Mouse (Mus musculus): ENCODE measurements around the gene Tnni3. TPM values are rescaled to one million over a fixed set of nuclear protein-coding genes. Genes with fewer than 3 reads are reported as not detected.
A peak's percentile ranks its signal among the peaks of the same experiment; 100 is the strongest.

Tnni3 gene
- polyA plus RNA-seq, 1 experiment from 2014 or later: 0.46 TPM

- Histone ChIP-seq H3K27ac (ENCODE audit: low read depth) (no peak overlapping the region), H3K4me2 (ENCODE audit: low read depth, low read length) (peak overlapping the region; percentile 48), H3K27me3 (ENCODE audit: insufficient read depth, low read length) (no peaks in the 10 kb centered on the region), H3K4me1 (ENCODE audit: insufficient read depth) (peaks cover 3% of the 10 kb centered on the region; the same call in 1 of the 2 replicates), H3K36me3 (replicated peaks; ENCODE audit: insufficient read depth, low read length) (no peaks in the 10 kb centered on the region), H3K4me3 (ENCODE audit: low read depth, low read length) (no peak overlapping the region), H3K9me3 (ENCODE audit: low read length) (no peaks in the 10 kb centered on the region), H3K9ac (replicated peaks) (no peak overlapping the region)
- peak; percentile 40 for DNase-seq
- ATAC-seq: no peak
- WGBS (ENCODE audit: insufficient replicate concordance): 5% methylated on average over 26 of the region's 26 CpGs
- TF ChIP-seq EP300 (IDR thresholded peaks at IDR 0.05; ENCODE audit: low read depth): no peak
- TF ChIP-seq CTCF (IDR thresholded peaks at IDR 0.05; ENCODE audit: low read depth): no peak
Measured at GRCm38 (mm10) chr7:4546591-4547131, 22.6 kb upstream of the Tnni3 start.

GRCm38 (mm10) chr7:4546050-4546449 is 22.0 kb upstream of the Tnni3 start:
- ATAC-seq (no peak), DNase-seq (no peak)
- Histone ChIP-seq H3K36me3 (replicated peaks; ENCODE audit: insufficient read depth, low read length) (no peaks in the 10 kb centered on the region), H3K4me3 (ENCODE audit: low read depth, low read length) (no peak overlapping the region), H3K27ac (ENCODE audit: low read depth) (no peak overlapping the region), H3K4me1 (ENCODE audit: insufficient read depth) (peaks cover 3% of the 10 kb centered on the region; the same call in 1 of the 2 replicates), H3K9me3 (ENCODE audit: low read length) (no peaks in the 10 kb centered on the region), H3K9ac (replicated peaks) (no peak overlapping the region), H3K4me2 (ENCODE audit: low read depth, low read length) (no peak overlapping the region), H3K27me3 (ENCODE audit: insufficient read depth, low read length) (no peaks in the 10 kb centered on the region)
- TF ChIP-seq EP300 (IDR thresholded peaks at IDR 0.05; ENCODE audit: low read depth): no peak
- TF ChIP-seq CTCF (IDR thresholded peaks at IDR 0.05; ENCODE audit: low read depth): no peak
- WGBS (ENCODE audit: insufficient replicate concordance): 72% methylated on average over 15 of the region's 15 CpGs

- WGBS (ENCODE audit: insufficient replicate concordance): 42% methylated on average over 17 of the region's 17 CpGs
- Histone ChIP-seq H3K4me1 (ENCODE audit: insufficient read depth) (no peaks in the 10 kb centered on the region; the same call in 1 of the 2 replicates), H3K9me3 (ENCODE audit: low read length) (no peaks in the 10 kb centered on the region), H3K4me2 (ENCODE audit: low read depth, low read length) (no peak overlapping the region), H3K9ac (replicated peaks) (no peak overlapping the region), H3K4me3 (ENCODE audit: low read depth, low read length) (no peak overlapping the region), H3K27ac (ENCODE audit: low read depth) (no peak overlapping the region), H3K27me3 (ENCODE audit: insufficient read depth, low read length) (no peaks in the 10 kb centered on the region), H3K36me3 (replicated peaks; ENCODE audit: insufficient read depth, low read length) (no peaks in the 10 kb centered on the region)
- ATAC-seq: no peak
- no peak for TF ChIP-seq CTCF (IDR thresholded peaks at IDR 0.05; ENCODE audit: low read depth)
- no peak for TF ChIP-seq EP300 (IDR thresholded peaks at IDR 0.05; ENCODE audit: low read depth)
- DNase-seq: no peak
Measured at GRCm38 (mm10) chr7:4542013-4542412, 18.0 kb upstream of the Tnni3 start.

GRCm38 (mm10) chr7:4541344-4541743 is 17.3 kb upstream of the Tnni3 start:
- ATAC-seq: no peak
- no peak for TF ChIP-seq EP300 (IDR thresholded peaks at IDR 0.05; ENCODE audit: low read depth)
- TF ChIP-seq CTCF (IDR thresholded peaks at IDR 0.05; ENCODE audit: low read depth): no peak
- Histone ChIP-seq H3K36me3 (replicated peaks; ENCODE audit: insufficient read depth, low read length) (no peaks in the 10 kb centered on the region), H3K4me1 (ENCODE audit: insufficient read depth) (no peaks in the 10 kb centered on the region), H3K9ac (replicated peaks) (no peak overlapping the region), H3K27ac (ENCODE audit: low read depth) (no peak overlapping the region), H3K27me3 (ENCODE audit: insufficient read depth, low read length) (no peaks in the 10 kb centered on the region), H3K4me2 (ENCODE audit: low read depth, low read length) (no peak overlapping the region), H3K4me3 (ENCODE audit: low read depth, low read length) (no peak overlapping the region), H3K9me3 (ENCODE audit: low read length) (no peaks in the 10 kb centered on the region)
- no peak for DNase-seq
- WGBS (ENCODE audit: insufficient replicate concordance): 65% methylated on average over 5 of the region's 5 CpGs

GRCm38 (mm10) chr7:4539019-4539418 is 15.0 kb upstream of the Tnni3 start:
- no peak for ATAC-seq
- TF ChIP-seq EP300 (IDR thresholded peaks at IDR 0.05; ENCODE audit: low read depth) (no peak), CTCF (IDR thresholded peaks at IDR 0.05; ENCODE audit: low read depth) (no peak)
- no peak overlapping the region for H3K9ac ChIP-seq (replicated peaks)
- 67% methylated on average over 2 of the region's 2 CpGs for WGBS (ENCODE audit: insufficient replicate concordance)
- H3K4me1 ChIP-seq (ENCODE audit: insufficient read depth): no peaks in the 10 kb centered on the region
- H3K9me3 ChIP-seq (ENCODE audit: low read length): no peaks in the 10 kb centered on the region
- no peak overlapping the region for H3K27ac ChIP-seq (ENCODE audit: low read depth)
- no peaks in the 10 kb centered on the region for H3K27me3 ChIP-seq (ENCODE audit: insufficient read depth, low read length)
- H3K4me2 ChIP-seq (ENCODE audit: low read depth, low read length): no peak overlapping the region
- H3K36me3 ChIP-seq (replicated peaks; ENCODE audit: insufficient read depth, low read length): no peaks in the 10 kb centered on the region
- no peak overlapping the region for H3K4me3 ChIP-seq (ENCODE audit: low read depth, low read length)
- no peak for DNase-seq

- DNase-seq (no peak), ATAC-seq (no peak)
- H3K4me3 ChIP-seq (ENCODE audit: low read depth, low read length): no peak overlapping the region
- TF ChIP-seq EP300 (IDR thresholded peaks at IDR 0.05; ENCODE audit: low read depth) (no peak), CTCF (IDR thresholded peaks at IDR 0.05; ENCODE audit: low read depth) (no peak)
- peaks cover under 1% of the 10 kb centered on the region; the same call in 1 of the 2 replicates for H3K27me3 ChIP-seq (ENCODE audit: insufficient read depth, low read length)
- WGBS (ENCODE audit: insufficient replicate concordance): 48% methylated on average over 4 of the region's 4 CpGs
- H3K9ac ChIP-seq (replicated peaks): no peak overlapping the region
- H3K36me3 ChIP-seq (replicated peaks; ENCODE audit: insufficient read depth, low read length): no peaks in the 10 kb centered on the region
- H3K4me1 ChIP-seq (ENCODE audit: insufficient read depth): peaks cover under 1% of the 10 kb centered on the region; the same call in 1 of the 2 replicates
- H3K9me3 ChIP-seq (ENCODE audit: low read length): no peaks in the 10 kb centered on the region
- no peak overlapping the region for H3K27ac ChIP-seq (ENCODE audit: low read depth)
- H3K4me2 ChIP-seq (ENCODE audit: low read depth, low read length): no peak overlapping the region
Measured at GRCm38 (mm10) chr7:4537181-4537580, 13.2 kb upstream of the Tnni3 start.
